Mouse (Mus musculus) gastrocnemius, postnatal 10 days (tissue): ENCODE data around the gene Fbxw17. TPM values are rescaled to one million over a fixed set of nuclear protein-coding genes. Genes with fewer than 3 reads are reported as not detected.
"Not testable (repeated sequence)": the region's sequence is repeated elsewhere in the genome, so short reads cannot be mapped to it uniquely, and the experiment has no call there.

Source experiments
- DNase-seq: peaks from one replicate; pipeline ENCODE4 v3.0.0; 2021; ENCODE audit warnings: mixed read lengths
- long read RNA-seq, 2 experiments: library from polyadenylated mRNA; stranded (forward); transcript quantifications; one replicate each; pipeline ENCODE4 v2.0.0; 2021
- total RNA-seq, 2 experiments: library from RNA; stranded (reverse); gene quantifications; 2 replicates each; pipeline ENCODE4 v1.2.3; 2021

Gene Fbxw17
- 10 to 100 TPM; 11.3 to 11.4 TPM for total RNA-seq
- long read RNA-seq, experiment 1, transcript Fbxw17-201 (10 exons, 1,798 nt): major isoform, 5 of 11 reads
- long read RNA-seq, experiment 1, partial matches to known transcripts: 1 of 11 reads
- long read RNA-seq, experiment 1, other reads (novel, unspliced or antisense): 5 of 11 reads
- long read RNA-seq, experiment 2, transcript Fbxw17-201 (10 exons, 1,798 nt): major isoform, 5 of 11 reads
- long read RNA-seq, experiment 2, partial matches to known transcripts: 1 of 11 reads
- long read RNA-seq, experiment 2, other reads (novel, unspliced or antisense): 5 of 11 reads

GRCm38 (mm10) chr13:50417389-50418183 lies at the start of gene Fbxw17:
TSS of gene Fbxw17 (plus strand) at chr13:50417864.
- peak; percentile 74 for DNase-seq

- DNase-seq: not testable (repeated sequence)
Measured at GRCm38 (mm10) chr13:50372934-50373705, 44.5 kb upstream of the Fbxw17 start.

- DNase-seq: not testable (repeated sequence)
Measured at GRCm38 (mm10) chr13:50389146-50389545, 28.5 kb upstream of the Fbxw17 start.

- no peak for DNase-seq
Measured at GRCm38 (mm10) chr13:50418421-50418820, 757 bp downstream of the Fbxw17 start.

GRCm38 (mm10) chr13:50423625-50424209 lies 6.1 kb downstream of the Fbxw17 start:
- DNase-seq: no peak

- DNase-seq: no peak
Measured at GRCm38 (mm10) chr13:50424517-50424916, 6.9 kb downstream of the Fbxw17 start.

GRCm38 (mm10) chr13:50426686-50427085 lies 9.0 kb downstream of the Fbxw17 start:
- no peak for DNase-seq

- no peak for DNase-seq
Measured at GRCm38 (mm10) chr13:50443812-50444211, 26.1 kb downstream of the Fbxw17 start, which contains the start of gene Gm47429. TSS of gene Gm47429 (minus strand) at chr13:50443912.

- DNase-seq: no peak
Measured at GRCm38 (mm10) chr13:50445261-50445660, 27.6 kb downstream of the Fbxw17 start.

GRCm38 (mm10) chr13:50452266-50452665 lies 34.6 kb downstream of the Fbxw17 start:
- not testable (repeated sequence) for DNase-seq

- DNase-seq: no peak
Measured at GRCm38 (mm10) chr13:50453426-50453825, 35.8 kb downstream of the Fbxw17 start.

- not testable (repeated sequence) for DNase-seq
Measured at GRCm38 (mm10) chr13:50460433-50460832, 42.8 kb downstream of the Fbxw17 start.

- no peak for DNase-seq
Measured at GRCm38 (mm10) chr13:50464621-50465562, 47.2 kb downstream of the Fbxw17 start.

GRCm38 (mm10) chr13:50467007-50467406 lies 49.3 kb downstream of the Fbxw17 start, which contains the start of gene Nutm2:
TSS of gene Nutm2 (plus strand) at chr13:50467307.
- no peak for DNase-seq

Other genes with a start within 250 kb of the Fbxw17 start
- gene Gm906, start 167.6 kb upstream of the Fbxw17 start, total RNA-seq: not detected
- gene Gm47429, start 26.0 kb downstream of the Fbxw17 start, total RNA-seq: not detected
- gene Nutm2, start 49.4 kb downstream of the Fbxw17 start, total RNA-seq: not detected
- not detected for gene Gm904, start 225.4 kb downstream of the Fbxw17 start, total RNA-seq